Mouse (Mus musculus): ENCODE measurements at regions not wholly inside any gene's neighbourhood (a gene's known extent, or its start where the extent isn't known, plus 50 kb on each side); places are given as distances from the start of the nearest gene placed in this dataset.

DNA sequence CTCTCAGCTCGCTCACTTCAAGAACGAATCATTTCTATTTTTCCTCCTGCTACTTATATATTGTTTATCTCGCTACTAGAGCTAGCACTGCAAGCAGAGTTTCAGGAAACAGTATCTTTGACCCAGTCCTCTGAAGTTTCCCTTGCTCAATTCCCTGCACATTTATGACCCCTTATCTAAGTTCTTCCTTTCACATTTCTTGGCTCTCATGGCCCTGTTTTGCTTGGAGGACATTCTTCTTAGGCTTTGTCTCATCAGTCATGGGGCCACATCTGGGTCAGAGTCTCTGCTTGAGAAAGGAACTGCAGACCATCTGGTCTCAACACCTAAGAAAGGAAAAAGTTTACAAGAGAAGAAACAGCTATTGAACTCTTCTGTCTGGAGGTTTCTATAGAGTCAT, 166.7 kb upstream of the Adamts3 start:
- 78% methylated on average over 3 of the region's 3 CpGs for WGBS
- H3K4me3 ChIP-seq (replicated peaks; ENCODE audit: extremely low read depth, low read depth, low read length): no peak overlapping the region
- H3K4me1 ChIP-seq (ENCODE audit: control insufficient read depth, insufficient read depth, low read length): no peaks in the 10 kb centered on the region
- DNase-seq: no peak
- TF ChIP-seq POLR2A (IDR thresholded peaks at IDR 0.05; ENCODE audit: borderline replicate concordance, extremely low read depth, low read depth, low read length): no peak
- no peak for TF ChIP-seq CTCF (IDR thresholded peaks at IDR 0.05; ENCODE audit: insufficient read depth, low read length)

DNA sequence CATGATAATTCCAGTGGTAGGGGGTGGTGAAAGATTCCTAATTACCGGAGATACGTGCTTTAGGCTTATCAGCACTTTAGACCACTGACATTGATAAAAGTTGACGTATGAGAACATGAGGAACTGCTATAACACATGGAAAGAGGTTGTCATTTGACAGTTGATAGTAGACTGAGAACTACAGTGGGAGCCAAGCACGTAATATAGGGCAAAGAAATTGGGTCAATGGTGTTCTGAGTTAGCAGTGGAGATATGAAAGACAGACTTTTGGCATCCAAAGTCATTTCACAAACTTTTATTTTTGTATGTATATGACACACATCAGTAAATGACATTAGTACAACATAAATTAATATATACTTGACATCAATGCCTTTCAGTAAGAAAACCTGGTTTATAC, 159.6 kb upstream of the Adamts3 start:
- no peak for TF ChIP-seq POLR2A (IDR thresholded peaks at IDR 0.05; ENCODE audit: borderline replicate concordance, extremely low read depth, low read depth, low read length)
- TF ChIP-seq CTCF (IDR thresholded peaks at IDR 0.05; ENCODE audit: insufficient read depth, low read length): no peak
- DNase-seq: no peak
- 50% methylated on average over 4 of the region's 4 CpGs for WGBS
- no peak overlapping the region for H3K4me3 ChIP-seq (replicated peaks; ENCODE audit: extremely low read depth, low read depth, low read length)
- H3K4me1 ChIP-seq (ENCODE audit: control insufficient read depth, insufficient read depth, low read length): no peaks in the 10 kb centered on the region

DNA sequence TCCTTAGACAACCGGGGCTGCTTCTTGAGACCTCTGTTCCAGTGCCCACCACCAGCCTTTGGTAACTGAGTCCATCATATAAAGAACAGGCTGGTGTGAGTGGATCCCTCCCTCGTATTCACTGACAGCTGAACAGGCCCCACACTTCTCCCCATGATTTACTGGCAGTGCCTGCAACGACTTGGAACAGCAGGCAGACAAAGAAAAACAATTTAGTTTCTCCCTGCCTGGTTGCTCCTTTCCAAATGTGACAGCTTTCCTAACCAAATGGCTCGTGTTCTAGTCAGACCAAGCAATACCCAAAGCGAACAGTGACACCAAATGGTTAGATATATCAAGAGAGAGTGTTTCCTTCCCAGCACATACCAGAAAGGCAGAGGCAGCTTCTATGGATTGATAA, 150.0 kb upstream of the Adamts3 start:
- WGBS: 38% methylated on average over 5 of the region's 5 CpGs
- no peaks in the 10 kb centered on the region for H3K4me1 ChIP-seq (ENCODE audit: control insufficient read depth, insufficient read depth, low read length)
- peak; percentile 8 for DNase-seq
- no peak for TF ChIP-seq CTCF (IDR thresholded peaks at IDR 0.05; ENCODE audit: insufficient read depth, low read length)
- no peak for TF ChIP-seq POLR2A (IDR thresholded peaks at IDR 0.05; ENCODE audit: borderline replicate concordance, extremely low read depth, low read depth, low read length)
- no peak overlapping the region for H3K4me3 ChIP-seq (replicated peaks; ENCODE audit: extremely low read depth, low read depth, low read length)

DNA sequence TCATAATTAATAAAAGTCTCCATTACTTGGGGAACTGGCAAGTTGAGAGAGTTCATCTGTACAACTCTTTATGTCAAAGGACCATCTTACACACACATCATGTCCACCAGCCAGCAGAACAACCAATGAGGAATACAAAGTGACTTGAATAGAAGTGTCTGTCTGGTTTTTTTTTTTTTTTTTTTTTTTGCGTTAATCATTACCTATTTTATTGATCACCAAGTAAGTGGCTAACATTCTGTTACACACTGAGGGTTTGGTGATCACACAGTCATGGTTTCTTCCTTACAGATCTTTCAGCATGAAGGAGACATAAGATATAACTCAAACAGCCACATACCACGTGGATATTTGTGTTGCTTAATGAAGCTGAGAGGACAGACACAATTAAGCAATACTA, 147.6 kb upstream of the Adamts3 start:
- TF ChIP-seq CTCF (IDR thresholded peaks at IDR 0.05; ENCODE audit: insufficient read depth, low read length) (no peak), POLR2A (IDR thresholded peaks at IDR 0.05; ENCODE audit: borderline replicate concordance, extremely low read depth, low read depth, low read length) (no peak)
- Histone ChIP-seq H3K4me1 (ENCODE audit: control insufficient read depth, insufficient read depth, low read length) (no peaks in the 10 kb centered on the region), H3K4me3 (replicated peaks; ENCODE audit: extremely low read depth, low read depth, low read length) (no peak overlapping the region)
- DNase-seq: no peak
- WGBS: 64% methylated on average over 2 of the region's 2 CpGs

DNA sequence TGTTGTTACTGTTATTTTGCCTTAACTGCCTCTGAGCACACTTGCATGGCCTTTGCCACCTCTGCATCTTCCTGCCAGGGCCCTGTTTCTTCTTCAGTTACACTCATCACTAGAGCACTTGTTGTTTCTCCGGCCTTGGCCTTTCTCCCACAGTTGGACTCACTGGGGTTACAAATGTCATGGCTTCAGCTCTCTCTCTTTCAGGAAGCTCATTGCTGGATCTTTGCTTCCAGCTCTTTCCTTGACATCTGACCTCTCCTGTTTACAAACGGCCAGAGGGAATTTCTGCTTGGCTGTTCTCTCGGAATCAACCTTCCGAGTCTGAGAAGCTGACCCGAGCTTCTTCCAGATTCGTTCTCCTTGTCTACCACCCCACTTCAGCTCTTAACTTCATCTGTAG, 146.6 kb upstream of the Adamts3 start:
- no peak overlapping the region for H3K4me3 ChIP-seq (replicated peaks; ENCODE audit: extremely low read depth, low read depth, low read length)
- WGBS: 22% methylated on average over 6 of the region's 6 CpGs
- no peak for DNase-seq
- TF ChIP-seq POLR2A (IDR thresholded peaks at IDR 0.05; ENCODE audit: borderline replicate concordance, extremely low read depth, low read depth, low read length) (no peak), CTCF (IDR thresholded peaks at IDR 0.05; ENCODE audit: insufficient read depth, low read length) (no peak)
- no peaks in the 10 kb centered on the region for H3K4me1 ChIP-seq (ENCODE audit: control insufficient read depth, insufficient read depth, low read length)

DNA sequence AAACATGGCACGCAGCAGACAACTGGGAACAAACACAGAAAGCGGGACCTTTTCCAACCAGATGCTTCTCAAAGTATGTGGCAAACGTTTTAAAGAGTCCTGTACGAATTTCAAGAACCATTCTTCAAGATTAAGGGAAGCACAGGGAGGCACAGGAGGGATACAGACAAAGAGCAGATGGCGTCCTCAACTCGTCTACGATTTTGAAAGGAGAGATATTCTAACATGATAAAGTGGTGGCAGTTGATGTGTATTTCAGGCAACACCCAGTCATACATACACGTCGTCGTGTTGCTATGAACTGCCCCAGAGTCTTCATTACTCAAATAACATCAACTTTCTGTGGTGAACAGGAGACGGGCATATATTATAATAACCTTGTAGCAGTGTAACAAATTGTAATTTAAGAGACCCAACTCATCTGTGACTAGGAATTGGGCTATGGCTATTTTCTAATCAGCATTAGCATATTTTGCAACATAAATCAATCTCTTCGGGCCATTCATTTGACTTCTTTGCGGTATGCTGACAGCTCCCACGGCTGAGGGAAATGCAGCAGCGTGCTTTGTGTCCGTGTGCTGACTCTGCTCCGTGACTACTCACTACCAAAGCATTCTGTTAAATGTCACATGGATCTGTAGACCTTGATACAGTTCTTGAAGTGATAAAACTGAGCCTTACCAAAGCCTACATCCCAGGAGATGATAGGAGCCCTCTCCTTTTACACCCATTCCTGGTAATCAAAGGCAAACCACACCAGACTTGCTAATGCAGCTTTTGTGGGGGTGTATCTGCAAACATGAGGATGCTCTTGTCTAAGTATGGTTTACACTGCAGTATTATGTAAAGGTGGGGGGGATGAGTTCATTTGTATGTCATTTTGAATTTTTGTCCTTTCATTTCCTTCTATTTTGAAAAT, 144.0 kb upstream of the Adamts3 start:
- H3K4me3 ChIP-seq (replicated peaks; ENCODE audit: extremely low read depth, low read depth, low read length): no peak overlapping the region
- TF ChIP-seq POLR2A (IDR thresholded peaks at IDR 0.05; ENCODE audit: borderline replicate concordance, extremely low read depth, low read depth, low read length): no peak
- TF ChIP-seq CTCF (IDR thresholded peaks at IDR 0.05; ENCODE audit: insufficient read depth, low read length): no peak
- H3K4me1 ChIP-seq (ENCODE audit: control insufficient read depth, insufficient read depth, low read length): no peaks in the 10 kb centered on the region
- no peak for DNase-seq
- 54% methylated on average over 17 of the region's 17 CpGs for WGBS

DNA sequence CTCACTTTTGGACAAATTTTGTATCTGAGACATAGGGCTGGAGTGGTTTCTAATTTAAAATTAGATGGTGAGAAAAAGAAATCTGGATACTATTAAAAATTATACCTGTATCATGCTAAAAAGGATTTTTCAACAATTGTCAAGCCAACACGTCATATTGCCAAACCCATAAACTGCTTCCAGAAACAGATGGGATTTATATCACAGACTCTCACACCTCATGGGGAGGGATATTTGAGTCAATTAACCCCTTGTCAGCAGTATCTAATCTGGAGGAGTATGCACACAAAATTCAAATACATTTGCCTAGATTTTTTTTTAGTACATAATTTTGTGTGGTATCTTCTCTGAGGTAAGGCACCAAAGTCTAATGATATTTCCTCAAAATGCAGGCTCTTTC, 138.3 kb upstream of the Adamts3 start:
- no peak overlapping the region for H3K4me3 ChIP-seq (replicated peaks; ENCODE audit: extremely low read depth, low read depth, low read length)
- WGBS: 80% methylated on average over 1 of the region's 1 CpGs
- TF ChIP-seq POLR2A (IDR thresholded peaks at IDR 0.05; ENCODE audit: borderline replicate concordance, extremely low read depth, low read depth, low read length) (no peak), CTCF (IDR thresholded peaks at IDR 0.05; ENCODE audit: insufficient read depth, low read length) (no peak)
- no peaks in the 10 kb centered on the region for H3K4me1 ChIP-seq (ENCODE audit: control insufficient read depth, insufficient read depth, low read length)
- DNase-seq: no peak

DNA sequence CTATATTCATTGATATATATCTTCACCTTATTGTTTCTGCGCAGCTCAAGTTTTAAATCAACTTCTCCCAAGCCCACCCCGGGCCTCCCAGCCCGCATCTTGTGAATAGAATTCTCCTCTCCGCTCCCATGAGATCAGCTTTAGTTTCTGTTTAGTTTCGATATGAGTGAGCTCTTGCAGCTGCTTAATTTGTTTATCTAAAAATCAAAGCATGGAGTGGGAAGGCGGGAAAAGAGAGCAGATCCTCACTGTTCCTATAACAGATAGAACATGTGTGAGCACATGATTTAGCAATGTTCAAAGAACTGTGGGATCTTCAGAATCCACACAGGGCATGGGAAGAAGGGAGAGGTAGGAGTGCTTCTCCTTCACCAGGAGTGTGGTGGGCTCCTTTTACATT, 117.6 kb upstream of the Adamts3 start:
- WGBS: 56% methylated on average over 6 of the region's 6 CpGs
- no peaks in the 10 kb centered on the region for H3K4me1 ChIP-seq (ENCODE audit: control insufficient read depth, insufficient read depth, low read length)
- no peak for DNase-seq
- H3K4me3 ChIP-seq (replicated peaks; ENCODE audit: extremely low read depth, low read depth, low read length): no peak overlapping the region
- TF ChIP-seq CTCF (IDR thresholded peaks at IDR 0.05; ENCODE audit: insufficient read depth, low read length) (no peak), POLR2A (IDR thresholded peaks at IDR 0.05; ENCODE audit: borderline replicate concordance, extremely low read depth, low read depth, low read length) (no peak)

DNA sequence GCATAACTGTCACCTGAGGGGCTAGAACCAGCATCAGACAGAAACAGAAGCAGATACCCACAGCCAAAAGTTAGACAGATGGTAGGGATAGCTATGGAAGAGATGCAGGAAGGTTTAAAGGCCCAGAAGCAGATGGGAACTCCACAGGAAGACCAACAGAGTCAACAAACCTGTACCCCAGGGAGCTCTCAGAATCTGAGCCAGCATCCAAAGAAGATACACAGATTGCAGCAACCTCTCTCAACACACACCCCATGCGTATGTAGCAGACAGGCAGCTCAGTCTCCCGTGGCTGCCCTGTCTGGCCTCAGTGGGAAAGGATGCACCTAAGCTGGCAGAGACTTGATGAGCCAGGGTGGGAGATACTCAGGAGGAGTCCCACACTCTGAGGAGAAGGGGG, 108.4 kb upstream of the Adamts3 start:
- no peaks in the 10 kb centered on the region for H3K4me1 ChIP-seq (ENCODE audit: control insufficient read depth, insufficient read depth, low read length)
- H3K4me3 ChIP-seq (replicated peaks; ENCODE audit: extremely low read depth, low read depth, low read length): no peak overlapping the region
- 69% methylated on average over 2 of the region's 2 CpGs for WGBS
- TF ChIP-seq CTCF (IDR thresholded peaks at IDR 0.05; ENCODE audit: insufficient read depth, low read length) (no peak), POLR2A (IDR thresholded peaks at IDR 0.05; ENCODE audit: borderline replicate concordance, extremely low read depth, low read depth, low read length) (no peak)
- DNase-seq: no peak

DNA sequence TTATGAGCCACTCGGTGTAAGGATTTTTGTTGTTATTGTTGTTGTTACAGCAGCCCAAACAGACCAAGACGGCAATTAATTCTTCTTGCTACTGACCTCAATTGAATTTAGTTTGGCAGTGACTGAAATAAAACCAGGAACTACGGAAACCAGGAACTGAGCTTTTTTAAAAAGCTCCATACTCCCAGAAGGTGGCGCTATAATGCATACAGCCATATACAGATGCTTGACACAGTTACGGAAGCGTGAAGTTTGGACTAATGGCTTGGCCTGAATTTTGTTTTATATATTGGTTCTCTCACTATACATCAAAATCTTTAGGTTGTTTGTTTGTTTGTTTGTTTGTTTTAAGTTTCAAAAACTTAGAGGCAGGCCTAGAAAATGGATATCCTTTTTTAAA, 98.5 kb upstream of the Adamts3 start:
- no peak for DNase-seq

More for the DNA sequence above, 98.5 kb upstream of the Adamts3 start:
- no peak overlapping the region for H3K4me3 ChIP-seq (replicated peaks; ENCODE audit: extremely low read depth, low read depth, low read length)
- TF ChIP-seq CTCF (IDR thresholded peaks at IDR 0.05; ENCODE audit: insufficient read depth, low read length) (no peak), POLR2A (IDR thresholded peaks at IDR 0.05; ENCODE audit: borderline replicate concordance, extremely low read depth, low read depth, low read length) (no peak)
- H3K4me1 ChIP-seq (ENCODE audit: control insufficient read depth, insufficient read depth, low read length): no peaks in the 10 kb centered on the region
- WGBS: 50% methylated on average over 6 of the region's 6 CpGs
